Mouse (Mus musculus) hindbrain, embryonic 10.5 days (tissue): ENCODE measurements around the gene Dzank1. TPM values are rescaled to one million over a fixed set of nuclear protein-coding genes. Genes with fewer than 3 reads are reported as not detected.

Experiments
- DNase-seq: peaks from one replicate; pipeline ENCODE4 v3.0.0-alpha.2; 2017; ENCODE audit warnings: low spot score
- H3K27ac ChIP-seq: fragments of 300-500 bp; sonication (generic); 2 replicates; pipeline ENCODE4 v1.5.1; 2016; ENCODE audit warnings: mild to moderate bottlenecking, moderate library complexity
- H3K27me3 ChIP-seq: fragments of 300-500 bp; sonication (generic); 2 replicates; pipeline ENCODE4 v1.6.1; 2016; ENCODE audit warnings: mild to moderate bottlenecking; ENCODE audit not compliant: poor library complexity, insufficient read depth, severe bottlenecking
- H3K36me3 ChIP-seq: fragments of 300-500 bp; sonication (generic); 2 replicates; pipeline ENCODE4 v1.6.1; 2016; ENCODE audit warnings: mild to moderate bottlenecking, moderate library complexity
- H3K4me1 ChIP-seq: fragments of 300-500 bp; sonication (generic); replicated peaks from 2 replicates; pipeline ENCODE4 v1.6.1; 2016; ENCODE audit warnings: mild to moderate bottlenecking
- H3K4me3 ChIP-seq: fragments of 300-500 bp; sonication (generic); 2 replicates; pipeline ENCODE4 v1.5.1; 2016; ENCODE audit warnings: mild to moderate bottlenecking, moderate library complexity
- H3K9me3 ChIP-seq: fragments of 300-500 bp; sonication (generic); 2 replicates; pipeline ENCODE4 v1.6.1; 2016; ENCODE audit warnings: mild to moderate bottlenecking, moderate library complexity
- WGBS: fragments of 180-500 bp; shearing (Covaris S2); methylation state at CpG from one replicate; pipeline ENCODE4 v1.1.7; 2016; 5-methylcytosine and 5-hydroxymethylcytosine counted together
- polyA plus RNA-seq: library from polyadenylated mRNA; unstranded; fragments of >200 nt; fragmentation: Nextera tagmentation; extraction: Ambion mirVana; gene quantifications from 2 replicates; pipeline ENCODE4 v1.2.1, GENCODE M21; 2016

Dzank1 gene
- polyA plus RNA-seq, 1 experiment from 2014 or later: 3.4 TPM

- DNase-seq: no peak
- H3K4me3 ChIP-seq: no peak overlapping the region
- H3K9me3 ChIP-seq: no peaks in the 10 kb centered on the region
- H3K36me3 ChIP-seq: no peaks in the 10 kb centered on the region
- 76% methylated on average over 7 of the region's 7 CpGs for whole genome bisulfite sequencing
- H3K27ac ChIP-seq: no peak overlapping the region
- peaks cover 6% of the 10 kb centered on the region for H3K4me1 ChIP-seq
- no peaks in the 10 kb centered on the region for H3K27me3 ChIP-seq
Observed at GRCm38 (mm10) chr2:144464182-144464581, 63.0 kb downstream of the Dzank1 start.

DNA sequence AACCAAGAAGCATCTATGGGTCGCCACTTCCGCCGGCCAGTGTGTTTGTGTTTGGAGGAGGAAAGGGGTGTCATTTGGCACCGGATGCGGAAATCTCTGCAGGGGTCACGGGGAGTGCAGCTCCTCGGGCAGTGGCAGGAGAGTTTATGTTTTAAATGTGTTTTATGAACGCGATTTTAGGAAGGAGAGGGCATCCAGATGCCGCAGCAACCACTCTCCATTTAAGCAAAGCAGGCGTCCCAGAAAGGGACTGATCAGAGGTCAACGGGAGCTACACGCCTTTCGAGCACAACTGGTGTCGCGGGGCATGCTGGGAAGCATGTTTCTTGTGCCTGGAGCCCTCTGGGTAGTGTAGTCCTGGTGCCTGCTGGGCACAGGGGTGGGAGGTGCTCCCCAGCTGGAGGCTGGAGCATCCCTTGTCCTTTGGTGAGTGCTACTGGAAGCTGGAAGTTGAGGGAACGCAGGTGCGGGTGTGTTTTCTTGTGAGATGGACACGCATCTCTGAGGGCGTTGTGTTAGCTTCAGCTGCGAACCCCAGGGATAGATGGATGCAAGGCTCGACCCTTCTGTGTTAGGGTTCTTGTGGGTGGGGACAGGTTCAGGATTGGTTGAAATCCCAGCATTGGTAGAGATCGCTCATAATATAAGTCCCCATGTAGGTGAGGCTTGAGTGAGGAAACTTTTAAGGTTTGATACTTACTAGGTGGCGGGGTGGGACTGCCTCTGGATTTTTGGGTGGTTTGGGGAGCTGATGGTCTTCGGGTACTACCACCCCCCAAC, 68.0 kb downstream of the Dzank1 start:
- H3K4me3 ChIP-seq: peak overlapping the region; percentile 61

DNA sequence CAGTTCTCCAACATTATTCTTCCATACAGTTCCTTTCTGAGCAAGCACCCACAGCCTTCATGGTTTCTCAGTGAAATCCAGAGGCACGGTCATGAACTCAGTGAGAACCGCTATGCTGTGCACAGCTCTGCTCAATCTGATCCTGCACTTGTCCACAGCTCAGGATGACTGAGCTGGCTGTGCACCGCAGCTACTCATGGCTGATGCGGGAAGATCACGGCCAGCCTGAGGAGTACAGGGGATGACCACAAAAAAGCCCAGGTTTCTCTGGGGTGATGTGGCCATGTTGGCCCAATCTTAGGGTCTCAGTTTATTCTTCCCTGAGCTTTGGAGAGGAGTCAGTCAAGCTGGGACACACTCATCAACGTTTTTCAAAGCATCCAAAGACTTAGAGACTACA, 68.9 kb downstream of the Dzank1 start:
- Histone ChIP-seq H3K4me1 (peaks cover 13% of the 10 kb centered on the region), H3K4me3 (peak overlapping the region; percentile 61), H3K27me3 (peaks cover 13% of the 10 kb centered on the region; the same call in 1 of the 2 replicates), H3K27ac (peak overlapping the region; percentile 57; the same call in 1 of the 2 replicates), H3K9me3 (no peaks in the 10 kb centered on the region), H3K36me3 (no peaks in the 10 kb centered on the region)
- no peak for DNase-seq
- 70% methylated on average over 6 of the region's 6 CpGs for WGBS

More for the DNA sequence above, 68.0 kb downstream of the Dzank1 start:
- Histone ChIP-seq H3K27ac (peak overlapping the region; percentile 92), H3K4me1 (peaks cover 13% of the 10 kb centered on the region), H3K27me3 (peaks cover 10% of the 10 kb centered on the region; the same call in 1 of the 2 replicates), H3K36me3 (no peaks in the 10 kb centered on the region), H3K9me3 (no peaks in the 10 kb centered on the region)
- DNase-seq: peak; percentile 86
- WGBS: 6% methylated on average over 25 of the region's 25 CpGs

GRCm38 (mm10) chr2:144452364-144453008, 74.7 kb downstream of the Dzank1 start:
- H3K4me1 ChIP-seq: no peaks in the 10 kb centered on the region
- no peaks in the 10 kb centered on the region for H3K9me3 ChIP-seq
- WGBS: 14% methylated on average over 8 of the region's 8 CpGs
- DNase-seq: peak; percentile 70
- H3K36me3 ChIP-seq: no peaks in the 10 kb centered on the region
- no peak overlapping the region for H3K4me3 ChIP-seq
- H3K27ac ChIP-seq: no peak overlapping the region
- H3K27me3 ChIP-seq: peaks cover 13% of the 10 kb centered on the region; the same call in 1 of the 2 replicates

DNA sequence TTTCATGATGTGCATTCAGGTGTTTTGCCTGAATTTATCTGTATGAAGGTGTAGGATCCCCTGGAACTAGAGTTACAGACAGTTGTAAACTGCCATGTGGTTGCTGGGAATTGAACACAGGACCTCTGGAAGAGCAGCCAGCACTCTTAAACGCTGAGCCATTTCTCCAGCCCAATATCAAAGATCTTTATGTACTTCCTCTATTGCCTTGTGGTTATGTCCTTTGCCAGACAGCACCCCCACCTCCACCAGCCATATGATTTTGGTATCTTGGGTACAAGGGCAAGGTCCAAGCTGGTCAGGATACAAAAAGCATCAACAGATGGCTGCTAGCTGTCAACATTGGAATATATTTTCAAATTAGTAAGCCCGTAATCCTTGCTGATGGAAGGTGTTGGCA, 76.8 kb downstream of the Dzank1 start:
- Histone ChIP-seq H3K9me3 (no peaks in the 10 kb centered on the region), H3K27ac (no peak overlapping the region), H3K36me3 (no peaks in the 10 kb centered on the region), H3K4me3 (no peak overlapping the region), H3K4me1 (no peaks in the 10 kb centered on the region), H3K27me3 (peaks cover 3% of the 10 kb centered on the region; the same call in 1 of the 2 replicates)
- WGBS: 71% methylated on average over 2 of the region's 2 CpGs
- DNase-seq: no peak

DNA sequence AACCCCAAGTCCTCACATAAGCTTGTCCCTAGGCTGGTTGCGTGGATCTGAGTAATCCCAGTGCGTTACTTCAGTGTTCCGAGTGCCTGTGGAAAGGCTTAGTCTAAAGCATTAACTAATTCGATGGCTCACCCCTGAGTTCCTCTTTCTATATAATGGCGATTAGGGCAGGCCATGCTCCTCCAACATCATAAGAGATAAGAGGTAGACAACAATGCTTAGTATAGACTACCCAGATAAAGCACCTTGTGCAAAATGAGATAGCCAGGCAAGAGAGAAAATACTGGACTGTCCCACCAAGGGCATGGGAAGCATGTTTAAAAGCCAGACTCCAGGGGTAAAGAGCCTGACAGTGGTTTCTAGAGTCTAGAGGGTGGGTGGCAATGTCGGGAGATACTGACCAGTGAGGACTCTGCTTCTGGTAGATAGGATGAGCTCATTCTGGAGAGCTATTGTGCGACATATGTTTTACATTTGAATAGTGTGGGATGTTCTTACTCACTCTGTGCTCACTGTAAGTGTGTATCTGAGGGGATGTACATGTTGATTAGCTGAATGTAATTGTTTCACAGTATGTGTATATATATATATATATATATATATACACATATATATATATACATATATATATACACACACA, 80.7 kb downstream of the Dzank1 start:
- Histone ChIP-seq H3K27ac (no peak overlapping the region), H3K27me3 (no peaks in the 10 kb centered on the region), H3K4me3 (no peak overlapping the region), H3K4me1 (no peaks in the 10 kb centered on the region), H3K36me3 (no peaks in the 10 kb centered on the region), H3K9me3 (no peaks in the 10 kb centered on the region)
- DNase-seq: no peak
- 85% methylated on average over 7 of the region's 7 CpGs for WGBS

DNA sequence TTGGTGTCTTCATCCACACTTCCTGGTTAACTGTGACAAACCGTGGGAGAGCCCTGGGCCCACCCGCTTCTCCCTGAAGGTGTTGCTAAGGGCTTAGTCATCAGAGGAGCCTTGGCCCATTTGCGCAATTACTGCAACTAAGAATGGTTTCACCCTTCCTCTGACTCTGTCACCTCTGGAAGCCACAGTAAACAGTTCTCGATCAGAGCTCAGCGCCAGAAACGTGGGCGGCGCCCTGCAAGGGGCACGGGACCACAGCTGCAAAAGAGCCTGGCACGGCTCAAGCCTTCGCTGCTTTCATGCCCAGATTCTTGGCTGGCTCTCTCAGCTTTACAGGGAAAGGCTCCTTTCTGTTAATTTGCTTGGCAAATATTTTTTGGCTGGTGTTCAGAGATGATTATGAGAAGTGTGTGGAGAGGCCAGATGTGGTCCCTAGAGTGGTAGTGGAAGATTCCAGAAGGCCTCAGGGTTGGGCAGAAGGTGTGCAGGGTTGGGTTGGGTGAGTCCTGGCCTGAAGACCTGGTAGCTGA, 85.8 kb downstream of the Dzank1 start:
- Histone ChIP-seq H3K27ac (no peak overlapping the region), H3K9me3 (no peaks in the 10 kb centered on the region), H3K27me3 (no peaks in the 10 kb centered on the region), H3K4me1 (no peaks in the 10 kb centered on the region), H3K36me3 (no peaks in the 10 kb centered on the region), H3K4me3 (no peak overlapping the region)
- DNase-seq: no peak
- 90% methylated on average over 11 of the region's 11 CpGs for WGBS

DNA sequence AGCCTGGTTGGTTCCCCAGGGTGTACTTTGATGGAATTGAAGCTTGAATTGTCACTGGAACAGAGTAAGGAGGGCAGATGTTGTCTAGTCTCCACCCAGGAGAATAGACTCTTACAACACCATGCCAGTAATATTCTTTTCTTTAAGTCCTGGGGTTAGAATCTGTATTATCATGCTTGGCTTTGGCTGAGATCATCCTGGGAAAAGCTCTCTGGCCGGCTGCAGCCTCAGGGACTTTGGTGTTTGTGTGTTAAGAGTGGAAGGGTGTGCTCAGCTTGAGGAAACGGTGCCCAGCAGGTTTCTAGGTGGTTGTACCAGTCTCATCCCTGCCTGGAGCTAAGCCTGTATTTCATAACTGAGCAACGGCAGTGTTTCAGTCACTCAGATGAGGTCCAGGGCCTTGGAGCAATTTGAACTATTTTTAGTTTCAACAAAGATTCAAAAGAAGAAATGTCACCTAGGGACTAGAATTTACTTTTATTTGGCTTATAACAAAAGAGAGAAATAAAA, 88.0 kb downstream of the Dzank1 start:
- H3K9me3 ChIP-seq: no peaks in the 10 kb centered on the region
- no peak overlapping the region for H3K4me3 ChIP-seq
- no peak overlapping the region for H3K27ac ChIP-seq
- H3K36me3 ChIP-seq: no peaks in the 10 kb centered on the region
- WGBS: 75% methylated on average over 3 of the region's 3 CpGs
- H3K27me3 ChIP-seq: no peaks in the 10 kb centered on the region
- DNase-seq: no peak
- no peaks in the 10 kb centered on the region for H3K4me1 ChIP-seq

DNA sequence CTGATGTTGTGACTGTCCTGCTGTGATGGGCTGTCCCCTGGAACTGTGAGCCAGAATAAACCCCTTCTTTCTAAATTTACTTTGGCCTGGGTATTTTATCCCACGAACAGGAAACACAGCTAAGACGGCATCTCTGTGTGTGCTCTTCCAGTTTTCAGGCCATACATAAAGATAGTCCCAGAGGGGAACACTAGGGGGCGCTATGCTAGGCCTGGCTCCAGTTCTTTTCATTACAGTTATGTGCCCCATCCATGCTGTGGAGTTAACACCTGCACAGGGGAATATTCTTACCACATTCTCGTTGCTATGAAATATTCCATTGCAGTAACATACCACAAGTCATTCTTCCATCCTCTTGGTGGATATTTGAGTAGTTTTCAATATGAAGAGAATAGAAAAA, 88.8 kb downstream of the Dzank1 start:
- Histone ChIP-seq H3K4me1 (no peaks in the 10 kb centered on the region), H3K27ac (no peak overlapping the region), H3K9me3 (no peaks in the 10 kb centered on the region), H3K27me3 (no peaks in the 10 kb centered on the region), H3K4me3 (no peak overlapping the region), H3K36me3 (no peaks in the 10 kb centered on the region)
- no peak for DNase-seq
- WGBS: 62% methylated on average over 4 of the region's 4 CpGs

DNA sequence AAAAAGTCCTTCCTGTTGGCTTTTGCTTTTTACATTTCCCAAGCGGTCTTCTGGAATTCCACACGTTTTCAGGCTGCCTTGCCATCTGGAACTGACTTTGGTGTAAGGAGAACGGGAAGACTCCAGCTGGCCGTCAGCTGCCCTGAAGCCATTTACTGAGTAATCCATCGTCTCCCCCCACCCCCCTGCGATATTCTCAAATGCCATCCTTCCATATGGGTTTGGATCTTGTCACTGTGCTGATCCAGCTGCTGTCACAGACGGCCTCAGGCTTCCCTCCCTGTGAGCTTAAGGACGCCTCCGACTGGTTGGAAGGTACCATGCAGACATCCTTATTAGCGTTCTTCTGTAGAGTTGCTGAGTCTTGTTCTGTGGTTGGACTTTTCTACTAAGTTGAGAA, 91.5 kb downstream of the Dzank1 start:
- Histone ChIP-seq H3K27me3 (no peaks in the 10 kb centered on the region), H3K9me3 (no peaks in the 10 kb centered on the region), H3K36me3 (no peaks in the 10 kb centered on the region), H3K4me3 (no peak overlapping the region), H3K4me1 (no peaks in the 10 kb centered on the region), H3K27ac (no peak overlapping the region)
- DNase-seq: no peak
- 82% methylated on average over 10 of the region's 10 CpGs for WGBS

GRCm38 (mm10) chr2:144431286-144431825, 95.9 kb downstream of the Dzank1 start:
- H3K4me3 ChIP-seq: no peak overlapping the region
- H3K4me1 ChIP-seq: no peaks in the 10 kb centered on the region
- DNase-seq: no peak
- no peaks in the 10 kb centered on the region for H3K36me3 ChIP-seq
- H3K27ac ChIP-seq: no peak overlapping the region
- no peaks in the 10 kb centered on the region for H3K27me3 ChIP-seq
- no peaks in the 10 kb centered on the region for H3K9me3 ChIP-seq
- 83% methylated on average over 5 of the region's 5 CpGs for WGBS

- no peaks in the 10 kb centered on the region for H3K27me3 ChIP-seq
- H3K9me3 ChIP-seq: no peaks in the 10 kb centered on the region
- WGBS: 82% methylated on average over 7 of the region's 7 CpGs
Observed at GRCm38 (mm10) chr2:144429171-144429570, 98.0 kb downstream of the Dzank1 start.

More at GRCm38 (mm10) chr2:144429171-144429570, 98.0 kb downstream of the Dzank1 start:
- Histone ChIP-seq H3K36me3 (no peaks in the 10 kb centered on the region), H3K27ac (no peak overlapping the region), H3K4me3 (no peak overlapping the region), H3K4me1 (no peaks in the 10 kb centered on the region)
- no peak for DNase-seq
